Mouse (Mus musculus) forebrain, embryonic 10.5 days (tissue): ENCODE results near the gene Trp53bp2. TPM values are rescaled to one million over a fixed set of nuclear protein-coding genes. Genes with fewer than 3 reads are reported as not detected.

ENCODE experiments used
- DNase-seq: peaks from one replicate; pipeline ENCODE4 v3.0.0-alpha.2; 2017; ENCODE audit warnings: low spot score; ENCODE audit errors: extremely low spot score
- H3K27ac ChIP-seq: fragments of 300-500 bp; sonication (generic); 2 replicates; pipeline ENCODE4 v1.5.1; 2016; ENCODE audit warnings: mild to moderate bottlenecking
- H3K27me3 ChIP-seq: fragments of 300-500 bp; sonication (generic); 2 replicates; pipeline ENCODE4 v1.6.1; 2016; ENCODE audit warnings: mild to moderate bottlenecking; ENCODE audit not compliant: poor library complexity, severe bottlenecking
- H3K36me3 ChIP-seq: fragments of 300-500 bp; sonication (generic); replicated peaks from 2 replicates; pipeline ENCODE4 v1.6.1; 2016; ENCODE audit warnings: mild to moderate bottlenecking, moderate library complexity
- H3K4me1 ChIP-seq: fragments of 300-500 bp; sonication (generic); 2 replicates; pipeline ENCODE4 v1.6.1; 2016
- H3K4me3 ChIP-seq: fragments of 300-500 bp; sonication (generic); 2 replicates; pipeline ENCODE4 v1.5.1; 2016; ENCODE audit warnings: mild to moderate bottlenecking, moderate library complexity
- H3K9me3 ChIP-seq: fragments of 300-500 bp; sonication (generic); 2 replicates; pipeline ENCODE4 v1.6.1; 2016; ENCODE audit warnings: mild to moderate bottlenecking, moderate library complexity
- WGBS: fragments of 180-500 bp; shearing (Covaris S2); methylation state at CpG from one replicate; pipeline ENCODE4 v1.1.7; 2016; 5-methylcytosine and 5-hydroxymethylcytosine counted together
- polyA plus RNA-seq: library from polyadenylated mRNA; unstranded; fragments of >200 nt; fragmentation: Nextera tagmentation; extraction: Ambion mirVana; gene quantifications from 2 replicates; pipeline ENCODE4 v1.2.1, GENCODE M21; 2016

Gene Trp53bp2
- polyA plus RNA-seq: 23.8 and 28.5 TPM in 2 replicates

- no peaks in the 10 kb centered on the region for H3K36me3 ChIP-seq
- peak within 1 kb of the TSS; percentile 89 for H3K4me3 ChIP-seq
- H3K27me3 ChIP-seq: no peaks in the 10 kb centered on the region
- WGBS: under 1% methylated on average over 71 of the region's 71 CpGs
- H3K4me1 ChIP-seq: peaks cover 50% of the 10 kb centered on the region
- peak; percentile 100 for DNase-seq
- H3K27ac ChIP-seq: peak within 1 kb of the TSS; percentile 99
- no peaks in the 10 kb centered on the region for H3K9me3 ChIP-seq
Observed at GRCm38 (mm10) chr1:182408684-182409327, at the start of gene Trp53bp2. TSS of gene Trp53bp2 (plus strand) at chr1:182409172.

- no peaks in the 10 kb centered on the region for H3K27me3 ChIP-seq
- H3K27ac ChIP-seq: no peak overlapping the region
- H3K4me1 ChIP-seq: peaks cover 9% of the 10 kb centered on the region
- DNase-seq: no peak
- no peak overlapping the region for H3K4me3 ChIP-seq
- H3K9me3 ChIP-seq: no peaks in the 10 kb centered on the region
- WGBS: 86% methylated on average over 5 of the region's 5 CpGs
- H3K36me3 ChIP-seq: no peaks in the 10 kb centered on the region
Observed at GRCm38 (mm10) chr1:182362703-182363102, 46.3 kb upstream of the Trp53bp2 start.

DNA sequence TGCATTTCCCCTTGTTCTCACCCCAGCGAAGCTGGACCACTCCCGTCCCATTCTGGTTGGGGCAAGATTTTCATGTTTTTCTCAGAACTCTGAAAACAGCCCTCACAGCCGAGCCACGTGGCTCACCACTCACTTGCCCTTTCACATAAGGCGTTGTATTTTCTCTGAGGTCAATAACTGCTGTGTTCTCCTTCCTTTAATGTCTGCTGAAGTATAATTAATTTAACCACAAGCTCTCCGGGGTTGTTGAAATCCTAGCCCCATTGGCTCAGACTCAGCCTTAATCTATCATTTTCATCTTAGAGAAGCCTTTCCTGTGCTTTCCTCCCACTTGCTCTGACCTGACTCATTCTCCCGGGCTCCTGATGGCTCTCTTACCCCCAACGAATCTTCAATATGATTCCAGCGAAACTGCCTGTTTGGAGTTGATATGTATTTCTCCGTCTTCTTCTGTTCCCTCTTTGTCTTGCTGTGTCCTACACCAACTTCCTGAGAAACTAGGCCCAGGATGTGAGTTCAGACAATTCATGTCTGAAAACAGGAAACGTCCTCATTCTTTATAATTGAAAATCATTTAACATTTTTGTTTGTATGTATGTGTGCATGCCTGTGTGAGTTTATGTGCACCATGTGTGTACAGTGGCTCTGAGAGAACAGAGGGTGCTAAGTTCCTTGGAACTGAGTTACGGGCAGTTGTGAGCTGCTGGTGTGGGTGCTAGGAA lies 45.1 kb upstream of the Trp53bp2 start:
- WGBS: 65% methylated on average over 12 of the region's 12 CpGs

DNA sequence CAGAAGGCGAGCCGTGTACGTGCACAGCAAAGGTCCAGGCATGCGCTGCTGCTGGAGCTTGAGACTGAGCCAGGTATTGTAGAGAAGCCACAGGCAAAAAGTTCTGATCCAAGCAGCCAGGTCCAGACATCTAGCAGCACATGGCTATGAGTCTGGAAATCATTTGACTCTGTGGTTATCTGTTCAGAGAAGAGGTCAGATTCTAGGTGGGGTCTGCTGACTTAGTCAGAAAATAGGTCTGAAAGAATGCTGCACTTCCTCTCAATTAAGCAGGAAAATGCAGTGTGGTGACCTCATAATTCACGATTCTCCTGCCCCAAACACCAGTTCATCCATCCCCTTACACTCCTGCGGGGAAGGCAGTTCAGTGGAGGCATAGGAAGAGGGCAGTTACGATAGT lies 40.7 kb upstream of the Trp53bp2 start:
- H3K4me3 ChIP-seq: no peak overlapping the region
- peaks cover 20% of the 10 kb centered on the region for H3K4me1 ChIP-seq
- DNase-seq: no peak
- no peak overlapping the region for H3K27ac ChIP-seq
- 80% methylated on average over 7 of the region's 7 CpGs for WGBS
- H3K36me3 ChIP-seq: no peaks in the 10 kb centered on the region
- no peaks in the 10 kb centered on the region for H3K9me3 ChIP-seq
- no peaks in the 10 kb centered on the region for H3K27me3 ChIP-seq

More for the DNA sequence above, 45.1 kb upstream of the Trp53bp2 start:
- Histone ChIP-seq H3K4me1 (peaks cover 20% of the 10 kb centered on the region), H3K4me3 (no peak overlapping the region), H3K9me3 (no peaks in the 10 kb centered on the region), H3K27me3 (no peaks in the 10 kb centered on the region), H3K36me3 (no peaks in the 10 kb centered on the region), H3K27ac (0 out of 2 replicates have a peak overlapping the region, but pooled peaks have one; percentile 1)
- no peak for DNase-seq

- no peaks in the 10 kb centered on the region for H3K36me3 ChIP-seq
- H3K27me3 ChIP-seq: peaks cover 2% of the 10 kb centered on the region; the same call in 1 of the 2 replicates
- WGBS: 76% methylated on average over 8 of the region's 8 CpGs
Observed at GRCm38 (mm10) chr1:182368782-182369181, 40.2 kb upstream of the Trp53bp2 start.

DNA sequence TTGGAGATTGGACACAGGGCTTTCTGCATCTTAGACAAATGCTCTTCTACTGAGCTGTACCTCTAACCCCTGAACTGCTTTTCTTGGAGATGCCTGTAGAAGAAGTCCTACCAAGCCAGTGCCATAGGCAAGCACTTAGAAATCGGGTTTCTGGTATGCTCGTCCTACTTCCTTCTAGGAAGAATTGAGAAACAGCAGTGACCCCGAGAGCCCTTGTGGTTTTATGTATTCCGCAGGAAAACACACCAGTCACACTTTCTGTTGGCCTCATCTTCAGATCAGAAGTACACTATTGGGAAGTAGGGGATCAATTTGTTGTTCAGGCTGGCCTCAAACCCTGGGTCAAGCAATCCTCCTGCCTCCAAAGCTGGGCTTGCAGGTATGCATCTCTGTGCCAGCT lies 39.5 kb upstream of the Trp53bp2 start:
- H3K4me1 ChIP-seq: peaks cover 12% of the 10 kb centered on the region; the same call in 1 of the 2 replicates
- H3K27ac ChIP-seq: no peak overlapping the region
- no peaks in the 10 kb centered on the region for H3K9me3 ChIP-seq
- H3K36me3 ChIP-seq: no peaks in the 10 kb centered on the region
- no peak overlapping the region for H3K4me3 ChIP-seq
- WGBS: 82% methylated on average over 4 of the region's 4 CpGs
- peaks cover 4% of the 10 kb centered on the region; the same call in 1 of the 2 replicates for H3K27me3 ChIP-seq
- no peak for DNase-seq

More at GRCm38 (mm10) chr1:182368782-182369181, 40.2 kb upstream of the Trp53bp2 start:
- H3K4me3 ChIP-seq: no peak overlapping the region
- no peak overlapping the region for H3K27ac ChIP-seq
- H3K4me1 ChIP-seq: peaks cover 15% of the 10 kb centered on the region
- no peaks in the 10 kb centered on the region for H3K9me3 ChIP-seq
- no peak for DNase-seq

GRCm38 (mm10) chr1:182371891-182372290 lies 37.1 kb upstream of the Trp53bp2 start:
- 89% methylated on average over 8 of the region's 8 CpGs for WGBS
- Histone ChIP-seq H3K27me3 (peaks cover 4% of the 10 kb centered on the region; the same call in 1 of the 2 replicates), H3K27ac (no peak overlapping the region), H3K9me3 (no peaks in the 10 kb centered on the region), H3K4me3 (no peak overlapping the region), H3K4me1 (peaks cover 12% of the 10 kb centered on the region; the same call in 1 of the 2 replicates), H3K36me3 (no peaks in the 10 kb centered on the region)
- DNase-seq: no peak

- peak; percentile 24 for DNase-seq
- no peaks in the 10 kb centered on the region for H3K9me3 ChIP-seq
- H3K4me3 ChIP-seq: no peak overlapping the region
- peaks cover 4% of the 10 kb centered on the region; the same call in 1 of the 2 replicates for H3K27me3 ChIP-seq
- H3K4me1 ChIP-seq: no peaks in the 10 kb centered on the region
- WGBS: 43% methylated on average over 8 of the region's 8 CpGs
- H3K27ac ChIP-seq: no peak overlapping the region
- H3K36me3 ChIP-seq: no peaks in the 10 kb centered on the region
Observed at GRCm38 (mm10) chr1:182376221-182376620, 32.8 kb upstream of the Trp53bp2 start.

DNA sequence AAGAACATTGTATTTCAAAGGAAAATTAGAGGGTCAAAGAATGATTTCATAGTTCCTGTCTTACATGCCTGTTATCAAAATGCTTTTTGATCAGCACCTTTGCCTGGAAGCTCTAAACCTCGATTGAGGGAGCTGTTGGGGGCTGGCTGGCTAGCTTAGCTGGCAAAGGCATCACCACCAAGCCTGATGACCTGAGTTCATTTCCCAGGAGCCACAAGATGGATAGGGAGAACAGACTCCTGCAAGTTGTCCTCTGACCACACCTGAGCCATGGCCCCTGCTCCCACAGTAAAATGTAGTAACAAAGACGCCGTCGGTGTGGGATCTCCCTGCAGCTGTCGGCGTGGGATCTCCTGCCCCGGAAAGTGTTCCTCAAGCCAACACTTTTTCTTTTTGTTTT lies 32.1 kb upstream of the Trp53bp2 start:
- 94% methylated on average over 7 of the region's 7 CpGs for WGBS
- no peak overlapping the region for H3K27ac ChIP-seq

DNA sequence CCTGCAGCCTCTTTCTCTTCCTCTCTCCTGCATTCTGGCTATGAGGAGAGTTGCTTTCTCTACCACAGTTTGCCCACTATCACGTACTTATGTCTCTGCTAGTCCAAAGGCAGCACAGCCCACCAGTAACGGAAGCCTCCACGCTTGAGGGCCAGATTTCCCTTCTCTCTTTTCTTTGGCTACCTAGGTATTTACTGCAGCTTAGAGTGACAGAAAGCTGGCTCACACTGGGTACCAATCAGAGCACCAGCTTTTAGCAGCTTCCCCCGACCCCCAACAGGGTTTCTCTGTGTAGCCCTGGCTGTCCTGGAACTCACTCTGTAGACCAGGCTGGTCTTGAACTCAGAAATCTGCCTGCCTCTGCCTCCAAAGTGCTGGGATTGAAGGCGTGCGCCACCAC lies 31.5 kb upstream of the Trp53bp2 start:
- peaks cover under 1% of the 10 kb centered on the region for H3K4me1 ChIP-seq
- H3K4me3 ChIP-seq: no peak overlapping the region
- no peak overlapping the region for H3K27ac ChIP-seq
- no peaks in the 10 kb centered on the region for H3K9me3 ChIP-seq
- DNase-seq: no peak
- WGBS: 82% methylated on average over 6 of the region's 6 CpGs
- peaks cover 4% of the 10 kb centered on the region; the same call in 1 of the 2 replicates for H3K27me3 ChIP-seq
- no peaks in the 10 kb centered on the region for H3K36me3 ChIP-seq

More for the DNA sequence above, 32.1 kb upstream of the Trp53bp2 start:
- no peak overlapping the region for H3K4me3 ChIP-seq
- no peak for DNase-seq
- no peaks in the 10 kb centered on the region for H3K9me3 ChIP-seq
- no peaks in the 10 kb centered on the region for H3K4me1 ChIP-seq
- no peaks in the 10 kb centered on the region for H3K36me3 ChIP-seq
- peaks cover 4% of the 10 kb centered on the region; the same call in 1 of the 2 replicates for H3K27me3 ChIP-seq

DNA sequence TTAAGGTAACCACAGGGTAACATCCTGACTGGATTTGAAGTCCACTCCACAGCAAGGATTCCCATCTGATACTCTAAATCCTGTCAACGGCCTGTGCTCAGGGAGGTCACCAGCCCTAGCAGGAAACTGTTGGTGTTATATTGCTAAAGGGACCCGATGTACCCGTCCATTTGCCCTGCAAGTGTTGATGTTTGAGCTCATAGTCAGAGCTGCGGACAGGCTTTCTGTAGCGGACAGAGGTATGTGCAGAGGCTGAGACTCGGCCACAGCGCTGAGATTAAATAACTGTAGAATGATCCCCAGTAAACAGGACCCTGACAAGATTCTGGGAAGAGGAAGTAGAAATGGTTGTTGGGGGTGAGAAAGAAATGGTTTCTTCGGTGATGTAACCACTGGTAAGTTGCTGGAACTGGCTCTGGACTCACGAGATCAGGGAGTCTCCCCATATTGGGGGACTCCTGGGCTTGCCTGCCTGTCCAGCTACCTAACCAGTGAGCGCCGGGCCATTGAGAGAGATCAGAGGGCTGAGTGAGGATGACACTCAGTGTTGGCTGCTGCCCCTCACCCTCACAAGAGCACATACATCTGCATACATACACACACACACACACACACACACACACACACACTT lies 30.7 kb upstream of the Trp53bp2 start:
- DNase-seq: no peak
- 87% methylated on average over 11 of the region's 11 CpGs for WGBS
- peaks cover 4% of the 10 kb centered on the region; the same call in 1 of the 2 replicates for H3K27me3 ChIP-seq
- peaks cover 8% of the 10 kb centered on the region for H3K4me1 ChIP-seq
- H3K4me3 ChIP-seq: no peak overlapping the region
- no peaks in the 10 kb centered on the region for H3K36me3 ChIP-seq
- no peaks in the 10 kb centered on the region for H3K9me3 ChIP-seq
- no peak overlapping the region for H3K27ac ChIP-seq

DNA sequence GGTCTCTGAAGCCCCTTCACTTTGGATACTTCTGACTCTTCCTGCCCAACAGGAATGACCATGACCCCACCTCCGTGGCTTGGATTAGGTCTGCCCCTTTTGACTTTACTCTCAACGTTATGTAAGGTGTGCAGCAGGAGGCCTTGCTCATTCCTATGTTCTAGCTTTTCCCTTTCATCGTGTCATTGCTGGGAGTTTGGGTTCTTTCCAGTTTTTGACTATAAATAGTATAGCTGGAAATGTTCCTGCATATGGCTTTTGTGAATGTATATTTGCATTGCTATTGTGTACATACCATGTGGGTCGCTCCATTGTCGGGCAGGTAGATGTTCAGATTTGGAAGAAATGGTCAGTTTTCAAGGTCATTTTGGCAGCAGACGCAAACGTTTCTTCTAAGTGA lies 30.1 kb upstream of the Trp53bp2 start:
- Histone ChIP-seq H3K27me3 (peaks cover 2% of the 10 kb centered on the region; the same call in 1 of the 2 replicates), H3K9me3 (no peaks in the 10 kb centered on the region), H3K4me1 (peaks cover 13% of the 10 kb centered on the region), H3K27ac (no peak overlapping the region), H3K36me3 (no peaks in the 10 kb centered on the region), H3K4me3 (no peak overlapping the region)
- 88% methylated on average over 7 of the region's 7 CpGs for WGBS
- DNase-seq: no peak
